30 mouse cellular contexts compared by ENCODE assay signal in the genomic region with DNA sequence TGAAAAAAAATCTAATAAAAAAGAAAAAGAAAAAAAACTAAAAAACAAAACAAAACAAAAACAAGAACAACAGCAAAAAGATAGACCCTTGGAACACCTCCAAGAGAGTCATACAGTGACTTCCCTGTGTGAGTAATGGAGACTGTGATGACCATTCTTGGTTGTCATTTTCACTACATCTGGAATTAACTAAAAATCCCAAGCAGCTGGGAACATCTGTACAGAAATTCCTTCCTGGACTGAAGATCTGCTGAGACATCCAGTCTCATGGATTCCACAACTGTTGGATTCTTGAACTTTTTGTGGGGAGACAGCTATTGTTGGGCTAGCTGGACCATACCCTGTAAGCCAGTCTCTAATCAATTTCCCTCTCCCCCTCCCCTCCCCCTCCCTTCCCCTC. TPM values are rescaled to one million over a fixed set of nuclear protein-coding genes. Genes with fewer than 3 reads are reported as not detected.
A peak's percentile ranks its signal among the peaks of the same experiment; 100 is the strongest.
DNase-seq lines count a peak whose midpoint lies in the region; ATAC-seq and TF ChIP-seq lines count a peak whose summit lies in the region.
"Had no signal": no experiment of that assay in that cellular context is flagged by ENCODE, and none has a peak within 500 bp of the region (broad histone marks: within the 10 kb centered on the region; RNA-seq: fewer than 3 reads in every experiment).

No protein-coding gene starts in this region.

- TF ChIP-seq POLR2A in limb, embryonic 14.5 days (IDR thresholded peaks at IDR 0.05; ENCODE audit: borderline replicate concordance, extremely low read depth, insufficient read depth, insufficient read length): no peak

- H3K36me3 ChIP-seq in heart, embryonic 11.5 days (ENCODE audit: control insufficient read depth, insufficient read depth, low read length): no peaks in the 10 kb centered on the region
- no peaks in the 10 kb centered on the region for H3K36me3 ChIP-seq in limb, embryonic 14.5 days (ENCODE audit: control insufficient read depth, insufficient read depth, low read length)
- H3K36me3 ChIP-seq in limb, embryonic 10.5 days: no peaks in the 10 kb centered on the region
- no peaks in the 10 kb centered on the region for H3K36me3 ChIP-seq in midbrain, embryonic 11.5 days (ENCODE audit: control insufficient read depth, insufficient read depth, low read length)
- H3K36me3 ChIP-seq in midbrain, embryonic 10.5 days: no peaks in the 10 kb centered on the region
- H3K36me3 ChIP-seq: embryonic facial prominence, embryonic 13.5 days; limb, embryonic 15.5 days; liver, embryonic 13.5 days; midbrain, embryonic 12.5 days; neural tube, embryonic 12.5 days had no signal

- no peaks in the 10 kb centered on the region for H3K27me3 ChIP-seq in heart, embryonic 11.5 days (ENCODE audit: control insufficient read depth, insufficient read depth, low read length)
- H3K27me3 ChIP-seq in limb, embryonic 14.5 days (ENCODE audit: control insufficient read depth, insufficient read depth, low read length): no peaks in the 10 kb centered on the region
- H3K27me3 ChIP-seq in limb, embryonic 10.5 days (ENCODE audit: low read depth, poor library complexity, severe bottlenecking): no peaks in the 10 kb centered on the region
- H3K27me3 ChIP-seq in midbrain, embryonic 11.5 days (ENCODE audit: control insufficient read depth, insufficient read depth, low read length): no peaks in the 10 kb centered on the region
- no peaks in the 10 kb centered on the region for H3K27me3 ChIP-seq in midbrain, embryonic 10.5 days (ENCODE audit: low read depth, poor library complexity, severe bottlenecking)
- H3K27me3 ChIP-seq: limb, embryonic 15.5 days; midbrain, embryonic 12.5 days; neural tube, embryonic 12.5 days had no signal

- H3K27ac ChIP-seq in heart, embryonic 11.5 days (ENCODE audit: low read depth, low read length): no peak overlapping the region
- no peak overlapping the region for H3K27ac ChIP-seq in limb, embryonic 14.5 days (replicated peaks; ENCODE audit: low read depth, low read length)
- H3K27ac ChIP-seq in limb, embryonic 10.5 days: no peak overlapping the region
- no peak overlapping the region for H3K27ac ChIP-seq in midbrain, embryonic 11.5 days (ENCODE audit: low read depth, low read length)
- no peak overlapping the region for H3K27ac ChIP-seq in midbrain, embryonic 10.5 days (replicated peaks)
- H3K27ac ChIP-seq: embryonic facial prominence, embryonic 13.5 days; gastrocnemius, adult 2 months; hindbrain, embryonic 14.5 days; layer of hippocampus, adult 2 months; left cerebral cortex, adult 2 months; limb, embryonic 15.5 days; liver, embryonic 13.5 days; midbrain, embryonic 12.5 days; neural tube, embryonic 12.5 days had no signal

- ATAC-seq in heart, embryonic 11.5 days (replicated peaks; ENCODE audit: insufficient number of reproducible peaks, low FRiP score, low TSS enrichment): no peak
- ATAC-seq in limb, embryonic 14.5 days (ENCODE audit: low FRiP score, low read depth): no peak
- ATAC-seq in midbrain, embryonic 11.5 days (ENCODE audit: low FRiP score): no peak
- ATAC-seq: forebrain, embryonic 16.5 days; intestine, postnatal 0 days had no signal

- no peak overlapping the region for H3K9ac ChIP-seq in heart, embryonic 11.5 days (ENCODE audit: low read depth, low read length)
- H3K9ac ChIP-seq in limb, embryonic 14.5 days (ENCODE audit: low read depth, low read length, severe bottlenecking): no peak overlapping the region
- no peak overlapping the region for H3K9ac ChIP-seq in midbrain, embryonic 11.5 days (ENCODE audit: low read length)
- H3K9ac ChIP-seq: embryonic facial prominence, embryonic 13.5 days; hindbrain, embryonic 14.5 days; limb, embryonic 15.5 days; liver, embryonic 13.5 days; midbrain, embryonic 12.5 days; neural tube, embryonic 12.5 days had no signal

- H3K9me3 ChIP-seq in heart, embryonic 11.5 days (replicated peaks; ENCODE audit: control insufficient read depth, low read length): no peaks in the 10 kb centered on the region
- no peaks in the 10 kb centered on the region for H3K9me3 ChIP-seq in limb, embryonic 14.5 days (ENCODE audit: control insufficient read depth, low read length)
- no peaks in the 10 kb centered on the region for H3K9me3 ChIP-seq in limb, embryonic 10.5 days (replicated peaks)
- no peaks in the 10 kb centered on the region for H3K9me3 ChIP-seq in midbrain, embryonic 11.5 days (ENCODE audit: control insufficient read depth, low read length)
- no peaks in the 10 kb centered on the region for H3K9me3 ChIP-seq in midbrain, embryonic 10.5 days (replicated peaks)
- H3K9me3 ChIP-seq: embryonic facial prominence, embryonic 13.5 days; limb, embryonic 15.5 days; liver, embryonic 13.5 days; midbrain, embryonic 12.5 days; neural tube, embryonic 12.5 days had no signal

- H3K4me2 ChIP-seq in heart, embryonic 11.5 days: no peak overlapping the region
- H3K4me2 ChIP-seq in limb, embryonic 14.5 days (replicated peaks; ENCODE audit: low read depth, low read length, severe bottlenecking): no peak overlapping the region
- H3K4me2 ChIP-seq in midbrain, embryonic 11.5 days: no peak overlapping the region
- H3K4me2 ChIP-seq: embryonic facial prominence, embryonic 13.5 days; hindbrain, embryonic 14.5 days; limb, embryonic 15.5 days; liver, embryonic 13.5 days; midbrain, embryonic 12.5 days; neural tube, embryonic 12.5 days had no signal

- H3K4me3 ChIP-seq in heart, embryonic 11.5 days (ENCODE audit: low read depth, low read length): no peak overlapping the region
- no peak overlapping the region for H3K4me3 ChIP-seq in limb, embryonic 14.5 days (replicated peaks; ENCODE audit: low read length)
- H3K4me3 ChIP-seq in limb, embryonic 10.5 days: no peak overlapping the region
- no peak overlapping the region for H3K4me3 ChIP-seq in midbrain, embryonic 11.5 days (ENCODE audit: low read depth, low read length)
- no peak overlapping the region for H3K4me3 ChIP-seq in midbrain, embryonic 10.5 days
- H3K4me3 ChIP-seq: embryonic facial prominence, embryonic 13.5 days; erythroblast, embryonic 14.5 days; gastrocnemius, adult 2 months; layer of hippocampus, adult 2 months; left cerebral cortex, adult 2 months; limb, embryonic 15.5 days; liver, embryonic 13.5 days; midbrain, embryonic 12.5 days; myocyte; neural tube, embryonic 12.5 days had no signal

- intact Hi-C loops in heart, postnatal 25 days (cut with DNase I): loop anchor here (5.0 kb wide), 2 partner anchors 43 to 73 kb away; no protein-coding TSS in a partner anchor

- H3K4me1 ChIP-seq in heart, embryonic 11.5 days (ENCODE audit: control insufficient read depth, insufficient read depth, low read length): no peaks in the 10 kb centered on the region
- H3K4me1 ChIP-seq in limb, embryonic 14.5 days (ENCODE audit: control insufficient read depth, insufficient read depth, low read length): no peaks in the 10 kb centered on the region
- no peaks in the 10 kb centered on the region for H3K4me1 ChIP-seq in limb, embryonic 10.5 days
- no peaks in the 10 kb centered on the region for H3K4me1 ChIP-seq in midbrain, embryonic 11.5 days (ENCODE audit: control insufficient read depth, insufficient read depth, low read length)
- H3K4me1 ChIP-seq in midbrain, embryonic 10.5 days: no peaks in the 10 kb centered on the region
- H3K4me1 ChIP-seq: embryonic facial prominence, embryonic 13.5 days; liver, embryonic 13.5 days; neural tube, embryonic 12.5 days had no signal

- DNase-seq in heart, adult 11 months: peak; percentile 75
- DNase-seq in heart, postnatal 4 days: peak; percentile 15
- DNase-seq in heart, postnatal 25 days (ENCODE audit: low spot score): no peak
- DNase-seq in limb, embryonic 14.5 days (ENCODE audit: low spot score): peak; percentile 33
- no peak for DNase-seq in limb, embryonic 10.5 days (ENCODE audit: low spot score)
- peak; percentile 45 for DNase-seq in midbrain, embryonic 11.5 days (ENCODE audit: low spot score, missing footprints)
- no peak for DNase-seq in midbrain, embryonic 10.5 days (ENCODE audit: low spot score)
- DNase-seq: adrenal gland, postnatal 25 days; cerebellum, adult 11-12 months; cerebellum, adult 9-11 months; embryo, embryonic 11 days; gastrocnemius, adult 2 months; gastrocnemius, postnatal 36 days; liver, embryonic 13.5 days; lung, adult 18-20 months; right cerebral cortex, adult 18-20 months; spleen, adult 18-20 months; thymus, postnatal 14 days had no signal

RNA-seq across cellular contexts. Expression of a gene that starts 27.7 kb away (rescaled TPM):
- 28.0 and 31.7 TPM in 2 replicates for polyA plus RNA-seq in heart, embryonic 11.5 days (2014; fragmentation: Nextera tagmentation; extraction: Ambion mirVana)
- 1 to 10 TPM; 8.5 to 9.5 TPM for total RNA-seq in heart, postnatal 4 days (2021)
- 1 to 10 TPM; 2.9 to 5.7 TPM for total RNA-seq in heart, postnatal 25 days (2021)
- polyA plus RNA-seq in limb, embryonic 14.5 days (2012; rRNA removed): 6.6 and 8.9 TPM in 2 replicates
- polyA plus RNA-seq in limb, embryonic 14.5 days (2014; fragmentation: Nextera tagmentation; extraction: Ambion mirVana): 2.9 and 6.3 TPM in 2 replicates
- 56.8 and 62.9 TPM in 2 replicates for polyA plus RNA-seq in limb, embryonic 10.5 days (2016; fragmentation: Nextera tagmentation; extraction: Ambion mirVana)
- 22.0 and 25.7 TPM in 2 replicates for polyA plus RNA-seq in midbrain, embryonic 11.5 days (2014; fragmentation: Nextera tagmentation; extraction: Ambion mirVana)
- polyA plus RNA-seq in midbrain, embryonic 10.5 days (2016; fragmentation: Nextera tagmentation; extraction: Ambion mirVana): 40.2 and 41.0 TPM in 2 replicates

RNA-seq across cellular contexts. Expression of a gene that starts 46.4 kb away (rescaled TPM):
- polyA plus RNA-seq in heart, embryonic 11.5 days (2014; fragmentation: Nextera tagmentation; extraction: Ambion mirVana): 97.7 and 106 TPM in 2 replicates
- 10 to 100 TPM; 66.3 to 66.5 TPM for total RNA-seq in heart, postnatal 4 days (2021)
- total RNA-seq in heart, postnatal 25 days (2021): 10 to 100 TPM; 70.8 to 80.1 TPM
- polyA plus RNA-seq in limb, embryonic 14.5 days (2012; rRNA removed): 76.7 and 112 TPM in 2 replicates
- polyA plus RNA-seq in limb, embryonic 14.5 days (2014; fragmentation: Nextera tagmentation; extraction: Ambion mirVana): 99.0 and 114 TPM in 2 replicates
- polyA plus RNA-seq in limb, embryonic 10.5 days (2016; fragmentation: Nextera tagmentation; extraction: Ambion mirVana): 123 and 130 TPM in 2 replicates
- 111 and 112 TPM in 2 replicates for polyA plus RNA-seq in midbrain, embryonic 11.5 days (2014; fragmentation: Nextera tagmentation; extraction: Ambion mirVana)
- 111 and 120 TPM in 2 replicates for polyA plus RNA-seq in midbrain, embryonic 10.5 days (2016; fragmentation: Nextera tagmentation; extraction: Ambion mirVana)

Comparison
In these comparisons a context has a peak if more than half of its experiments do, and no peak if none do; other contexts are left out.
1. DNase-seq: peak in heart, adult 11 months (single experiment), heart, postnatal 4 days (single experiment), limb, embryonic 14.5 days (single experiment) and midbrain, embryonic 11.5 days (single experiment); none in heart, postnatal 25 days (single experiment), limb, embryonic 10.5 days (single experiment) and midbrain, embryonic 10.5 days (single experiment).